ENCODE assay signal across 10 mouse cellular contexts in genomic region chr2:167633537-167633872, GRCm38 (mm10). TPM values are rescaled to one million over a fixed set of nuclear protein-coding genes. Genes with fewer than 3 reads are reported as not detected.
DNase-seq lines count a peak whose midpoint lies in the region; ATAC-seq and TF ChIP-seq lines count a peak whose summit lies in the region.
"Had no signal": no experiment of that assay in that cellular context is flagged by ENCODE, and none has a peak within 500 bp of the region (broad histone marks: within the 10 kb centered on the region; RNA-seq: fewer than 3 reads in every experiment).

No protein-coding gene starts in this region.

- ATAC-seq in forebrain, embryonic 13.5 days, result no peak
- no peak for ATAC-seq in forebrain, postnatal 0 days
- ATAC-seq in kidney, postnatal 0 days (replicated peaks; ENCODE audit: low FRiP score, low read depth), result no peak
- no peak for ATAC-seq in kidney, embryonic 14.5 days (ENCODE audit: low FRiP score, low TSS enrichment)
- no peak for ATAC-seq in liver, postnatal 0 days
- no peak for ATAC-seq in activated CD4-positive, CD25-positive, alpha-beta regulatory T cell, adult 4 months

- H3K4me1 ChIP-seq in forebrain, embryonic 13.5 days, result peaks cover 42% of the 10 kb centered on the region
- H3K4me1 ChIP-seq in forebrain, postnatal 0 days (ENCODE audit: insufficient read depth), result peaks cover 20% of the 10 kb centered on the region
- peaks cover 22% of the 10 kb centered on the region for H3K4me1 ChIP-seq in kidney, postnatal 0 days (replicated peaks; ENCODE audit: insufficient read depth, low read length)
- H3K4me1 ChIP-seq in kidney, embryonic 14.5 days (ENCODE audit: control insufficient read depth, insufficient read depth, low read length), result peaks cover 29% of the 10 kb centered on the region
- H3K4me1 ChIP-seq in embryonic facial prominence, embryonic 10.5 days, result peaks cover 55% of the 10 kb centered on the region
- peaks cover 48% of the 10 kb centered on the region for H3K4me1 ChIP-seq in liver, postnatal 0 days (ENCODE audit: insufficient read depth)

- no peak overlapping the region for H3K4me2 ChIP-seq in forebrain, embryonic 13.5 days
- no peak overlapping the region for H3K4me2 ChIP-seq in forebrain, postnatal 0 days (ENCODE audit: low read depth)
- no peak overlapping the region for H3K4me2 ChIP-seq in kidney, postnatal 0 days (ENCODE audit: low read length)
- no peak overlapping the region for H3K4me2 ChIP-seq in kidney, embryonic 14.5 days (replicated peaks; ENCODE audit: low read depth, low read length)
- peak overlapping the region; percentile 67 for H3K4me2 ChIP-seq in liver, postnatal 0 days (ENCODE audit: low read depth, low read length)

- no peaks in the 10 kb centered on the region for H3K9me3 ChIP-seq in forebrain, embryonic 13.5 days (replicated peaks)
- H3K9me3 ChIP-seq in forebrain, postnatal 0 days (ENCODE audit: low read length), result no peaks in the 10 kb centered on the region
- H3K9me3 ChIP-seq in kidney, postnatal 0 days (replicated peaks; ENCODE audit: low read length), result no peaks in the 10 kb centered on the region
- no peaks in the 10 kb centered on the region for H3K9me3 ChIP-seq in kidney, embryonic 14.5 days (ENCODE audit: control insufficient read depth, low read length)
- H3K9me3 ChIP-seq in embryonic facial prominence, embryonic 10.5 days, result no peaks in the 10 kb centered on the region
- H3K9me3 ChIP-seq in liver, postnatal 0 days (ENCODE audit: low read length), result no peaks in the 10 kb centered on the region

- H3K27me3 ChIP-seq in forebrain, embryonic 13.5 days, result no peaks in the 10 kb centered on the region
- no peaks in the 10 kb centered on the region for H3K27me3 ChIP-seq in forebrain, postnatal 0 days (ENCODE audit: insufficient read depth, low read length)
- no peaks in the 10 kb centered on the region for H3K27me3 ChIP-seq in kidney, postnatal 0 days (ENCODE audit: insufficient read depth, low read length)
- H3K27me3 ChIP-seq in kidney, embryonic 14.5 days (ENCODE audit: control insufficient read depth, insufficient read depth, low read length), result no peaks in the 10 kb centered on the region
- no peaks in the 10 kb centered on the region for H3K27me3 ChIP-seq in embryonic facial prominence, embryonic 10.5 days (replicated peaks; ENCODE audit: low read depth, poor library complexity, severe bottlenecking)
- H3K27me3 ChIP-seq in liver, postnatal 0 days (ENCODE audit: insufficient read depth, low read length), result no peaks in the 10 kb centered on the region

- 86% methylated on average over 6 of the region's 6 CpGs for WGBS in forebrain, embryonic 13.5 days
- 93% methylated on average over 6 of the region's 6 CpGs for WGBS in forebrain, postnatal 0 days
- 84% methylated on average over 6 of the region's 6 CpGs for WGBS in kidney, postnatal 0 days
- WGBS in kidney, embryonic 14.5 days, result 90% methylated on average over 6 of the region's 6 CpGs
- 91% methylated on average over 6 of the region's 6 CpGs for WGBS in embryonic facial prominence, embryonic 10.5 days
- 78% methylated on average over 6 of the region's 6 CpGs for WGBS in liver, postnatal 0 days (ENCODE audit: insufficient replicate concordance)

- TF ChIP-seq EP300 in liver, postnatal 0 days (IDR thresholded peaks at IDR 0.05; ENCODE audit: low read depth), result no peak

- DNase-seq in forebrain, postnatal 0 days, result no peak
- DNase-seq in kidney, postnatal 0 days (ENCODE audit: low spot score), result no peak
- no peak for DNase-seq in embryonic facial prominence, embryonic 10.5 days (ENCODE audit: low spot score)
- DNase-seq in liver, postnatal 0 days, result no peak
- no peak for DNase-seq in left cerebral cortex, adult 11 months (ENCODE audit: low spot score)

- no peak for TF ChIP-seq CTCF in forebrain, postnatal 0 days (IDR thresholded peaks at IDR 0.05; ENCODE audit: low read depth)
- no peak for TF ChIP-seq CTCF in kidney, postnatal 0 days (IDR thresholded peaks at IDR 0.05; ENCODE audit: low read depth)
- TF ChIP-seq CTCF in liver, postnatal 0 days (IDR thresholded peaks at IDR 0.05; ENCODE audit: low read depth), result no peak

- 0 out of 2 replicates have a peak overlapping the region, but pooled peaks have one; percentile 25 for H3K27ac ChIP-seq in forebrain, embryonic 13.5 days
- H3K27ac ChIP-seq in forebrain, postnatal 0 days (ENCODE audit: low read depth, low read length), result no peak overlapping the region
- H3K27ac ChIP-seq in kidney, postnatal 0 days, result peak overlapping the region; percentile 89; the same call in 1 of the 2 replicates
- no peak overlapping the region for H3K27ac ChIP-seq in kidney, embryonic 14.5 days (ENCODE audit: low read depth, low read length)
- H3K27ac ChIP-seq in embryonic facial prominence, embryonic 10.5 days (replicated peaks), result peak overlapping the region; percentile 79
- peak overlapping the region; percentile 97 for H3K27ac ChIP-seq in liver, postnatal 0 days (ENCODE audit: low read depth)

- no peak overlapping the region for H3K4me3 ChIP-seq in forebrain, embryonic 13.5 days
- no peak overlapping the region for H3K4me3 ChIP-seq in forebrain, postnatal 0 days (ENCODE audit: low read depth, low read length)
- H3K4me3 ChIP-seq in kidney, postnatal 0 days (replicated peaks; ENCODE audit: low read depth, low read length), result no peak overlapping the region
- H3K4me3 ChIP-seq in kidney, embryonic 14.5 days (ENCODE audit: low read length), result no peak overlapping the region
- peak overlapping the region; percentile 49; the same call in 1 of the 2 replicates for H3K4me3 ChIP-seq in embryonic facial prominence, embryonic 10.5 days
- H3K4me3 ChIP-seq in liver, postnatal 0 days (ENCODE audit: low read depth, low read length), result no peak overlapping the region

- peak overlapping the region; percentile 18; the same call in 1 of the 2 replicates for H3K9ac ChIP-seq in forebrain, embryonic 13.5 days
- H3K9ac ChIP-seq in forebrain, postnatal 0 days, result no peak overlapping the region
- no peak overlapping the region for H3K9ac ChIP-seq in kidney, postnatal 0 days (ENCODE audit: low read depth, low read length)
- no peak overlapping the region for H3K9ac ChIP-seq in kidney, embryonic 14.5 days (ENCODE audit: low read depth, low read length)
- H3K9ac ChIP-seq in liver, postnatal 0 days (replicated peaks), result peak overlapping the region; percentile 17; the same call in 1 of the 2 replicates

- H3K36me3 ChIP-seq in forebrain, embryonic 13.5 days (ENCODE audit: poor library complexity, severe bottlenecking), result peaks cover 2% of the 10 kb centered on the region; the same call in 1 of the 2 replicates
- peaks cover 4% of the 10 kb centered on the region; the same call in 1 of the 2 replicates for H3K36me3 ChIP-seq in forebrain, postnatal 0 days (ENCODE audit: insufficient read depth)
- H3K36me3 ChIP-seq in kidney, postnatal 0 days (ENCODE audit: insufficient read depth, low read length), result peaks cover 2% of the 10 kb centered on the region; the same call in 1 of the 2 replicates
- peaks cover 4% of the 10 kb centered on the region for H3K36me3 ChIP-seq in kidney, embryonic 14.5 days (ENCODE audit: control insufficient read depth, insufficient read depth, low read length)
- H3K36me3 ChIP-seq in embryonic facial prominence, embryonic 10.5 days (replicated peaks), result peaks cover 12% of the 10 kb centered on the region
- H3K36me3 ChIP-seq in liver, postnatal 0 days (replicated peaks; ENCODE audit: insufficient read depth, low read length), result peaks cover 7% of the 10 kb centered on the region; the same call in 1 of the 2 replicates

RNA-seq across cellular contexts. Expression of gene Ube2v1, which starts 1.6 kb away (rescaled TPM):
- 278 and 309 TPM in 2 replicates for polyA plus RNA-seq in forebrain, embryonic 13.5 days (2015; fragmentation: Nextera tagmentation; extraction: Ambion mirVana)
- total RNA-seq in forebrain, postnatal 0 days (2014; rRNA removed), result 161 TPM in 2 replicates
- polyA plus RNA-seq in forebrain, postnatal 0 days (2015; fragmentation: Nextera tagmentation; extraction: Ambion mirVana), result 328 and 369 TPM in 2 replicates
- polyA plus RNA-seq in kidney, postnatal 0 days (2015; fragmentation: Nextera tagmentation; extraction: Ambion mirVana), result 256 and 262 TPM in 2 replicates
- polyA plus RNA-seq in kidney, embryonic 14.5 days (2014; fragmentation: Nextera tagmentation; extraction: Ambion mirVana), result 212 and 283 TPM in 2 replicates
- 384 and 394 TPM in 2 replicates for polyA plus RNA-seq in embryonic facial prominence, embryonic 10.5 days (2016; fragmentation: Nextera tagmentation; extraction: Ambion mirVana)
- polyA plus RNA-seq in liver, postnatal 0 days (2015; fragmentation: Nextera tagmentation; extraction: Ambion mirVana), result 122 TPM in 2 replicates
- 100 to 1,000 TPM; 308 to 398 TPM for polyA plus RNA-seq in activated CD4-positive, CD25-positive, alpha-beta regulatory T cell, adult 4 months (2017; shearing (Covaris generic))

RNA-seq across cellular contexts. Expression of gene Gm20431, which starts 27.8 kb away (rescaled TPM):
- polyA plus RNA-seq in forebrain, embryonic 13.5 days (2015; fragmentation: Nextera tagmentation; extraction: Ambion mirVana), result 5.5 and 8.2 TPM in 2 replicates
- not detected in 2 replicates for total RNA-seq in forebrain, postnatal 0 days (2014; rRNA removed)
- polyA plus RNA-seq in forebrain, postnatal 0 days (2015; fragmentation: Nextera tagmentation; extraction: Ambion mirVana), result 7.5 and 9.7 TPM in 2 replicates
- 11.2 and 12.6 TPM in 2 replicates for polyA plus RNA-seq in kidney, postnatal 0 days (2015; fragmentation: Nextera tagmentation; extraction: Ambion mirVana)
- polyA plus RNA-seq in kidney, embryonic 14.5 days (2014; fragmentation: Nextera tagmentation; extraction: Ambion mirVana), result 5.6 and 6.1 TPM in 2 replicates
- polyA plus RNA-seq in embryonic facial prominence, embryonic 10.5 days (2016; fragmentation: Nextera tagmentation; extraction: Ambion mirVana), result 0.68 and 4.9 TPM in 2 replicates
- polyA plus RNA-seq in liver, postnatal 0 days (2015; fragmentation: Nextera tagmentation; extraction: Ambion mirVana), result 1.7 and 2.4 TPM in 2 replicates
- polyA plus RNA-seq in activated CD4-positive, CD25-positive, alpha-beta regulatory T cell, adult 4 months (2017; shearing (Covaris generic)), result not detected
- total RNA-seq: hematopoietic stem cell, adult 5-6 weeks had no signal
- polyA plus RNA-seq: macrophage had no signal

RNA-seq across cellular contexts. Expression of gene Cebpb, which starts 55.2 kb away (rescaled TPM):
- polyA plus RNA-seq in forebrain, embryonic 13.5 days (2015; fragmentation: Nextera tagmentation; extraction: Ambion mirVana), result 0.11 and 0.14 TPM in 2 replicates
- total RNA-seq in forebrain, postnatal 0 days (2014; rRNA removed), result 4.2 and 5.7 TPM in 2 replicates
- 4.3 and 4.5 TPM in 2 replicates for polyA plus RNA-seq in forebrain, postnatal 0 days (2015; fragmentation: Nextera tagmentation; extraction: Ambion mirVana)
- polyA plus RNA-seq in kidney, postnatal 0 days (2015; fragmentation: Nextera tagmentation; extraction: Ambion mirVana), result 13.0 and 22.2 TPM in 2 replicates
- polyA plus RNA-seq in kidney, embryonic 14.5 days (2014; fragmentation: Nextera tagmentation; extraction: Ambion mirVana), result 7.7 and 8.3 TPM in 2 replicates
- 1.7 and 1.8 TPM in 2 replicates for polyA plus RNA-seq in embryonic facial prominence, embryonic 10.5 days (2016; fragmentation: Nextera tagmentation; extraction: Ambion mirVana)
- 27.5 and 43.6 TPM in 2 replicates for polyA plus RNA-seq in liver, postnatal 0 days (2015; fragmentation: Nextera tagmentation; extraction: Ambion mirVana)
- 1 to 10 TPM in 1 of 2 experiments, under 1 TPM in 1; 0.32 to 2.6 TPM for polyA plus RNA-seq in activated CD4-positive, CD25-positive, alpha-beta regulatory T cell, adult 4 months (2017; shearing (Covaris generic))

RNA-seq across cellular contexts. Expression of gene Tmem189, which starts 56.1 kb away (rescaled TPM):
- 22.1 and 24.0 TPM in 2 replicates for polyA plus RNA-seq in forebrain, embryonic 13.5 days (2015; fragmentation: Nextera tagmentation; extraction: Ambion mirVana)
- total RNA-seq in forebrain, postnatal 0 days (2014; rRNA removed), result 37.7 and 39.5 TPM in 2 replicates
- 33.7 and 38.4 TPM in 2 replicates for polyA plus RNA-seq in forebrain, postnatal 0 days (2015; fragmentation: Nextera tagmentation; extraction: Ambion mirVana)
- 64.6 and 65.2 TPM in 2 replicates for polyA plus RNA-seq in kidney, postnatal 0 days (2015; fragmentation: Nextera tagmentation; extraction: Ambion mirVana)
- polyA plus RNA-seq in kidney, embryonic 14.5 days (2014; fragmentation: Nextera tagmentation; extraction: Ambion mirVana), result 37.9 and 52.8 TPM in 2 replicates
- 40.2 and 43.7 TPM in 2 replicates for polyA plus RNA-seq in embryonic facial prominence, embryonic 10.5 days (2016; fragmentation: Nextera tagmentation; extraction: Ambion mirVana)
- 9.8 and 10.1 TPM in 2 replicates for polyA plus RNA-seq in liver, postnatal 0 days (2015; fragmentation: Nextera tagmentation; extraction: Ambion mirVana)
- 10 to 100 TPM; 12.6 to 13.5 TPM for polyA plus RNA-seq in activated CD4-positive, CD25-positive, alpha-beta regulatory T cell, adult 4 months (2017; shearing (Covaris generic))

Comparison
In these comparisons a context has a peak if more than half of its experiments do, and no peak if none do; other contexts are left out.
1. H3K27ac ChIP-seq: peak in forebrain, embryonic 13.5 days (single experiment), kidney, postnatal 0 days (single experiment), embryonic facial prominence, embryonic 10.5 days (single experiment) and liver, postnatal 0 days (single experiment); none in forebrain, postnatal 0 days (single experiment) and kidney, embryonic 14.5 days (single experiment).
2. H3K9ac ChIP-seq: peak in forebrain, embryonic 13.5 days (single experiment) and liver, postnatal 0 days (single experiment); none in forebrain, postnatal 0 days (single experiment), kidney, postnatal 0 days (single experiment) and kidney, embryonic 14.5 days (single experiment).